Mouse (Mus musculus): ENCODE results near the gene Sbf1. TPM values are rescaled to one million over a fixed set of nuclear protein-coding genes. Genes with fewer than 3 reads are reported as not detected.

The Sbf1 gene
- polyA plus RNA-seq, 1 experiment from 2014 or later: 93.2 TPM

DNA sequence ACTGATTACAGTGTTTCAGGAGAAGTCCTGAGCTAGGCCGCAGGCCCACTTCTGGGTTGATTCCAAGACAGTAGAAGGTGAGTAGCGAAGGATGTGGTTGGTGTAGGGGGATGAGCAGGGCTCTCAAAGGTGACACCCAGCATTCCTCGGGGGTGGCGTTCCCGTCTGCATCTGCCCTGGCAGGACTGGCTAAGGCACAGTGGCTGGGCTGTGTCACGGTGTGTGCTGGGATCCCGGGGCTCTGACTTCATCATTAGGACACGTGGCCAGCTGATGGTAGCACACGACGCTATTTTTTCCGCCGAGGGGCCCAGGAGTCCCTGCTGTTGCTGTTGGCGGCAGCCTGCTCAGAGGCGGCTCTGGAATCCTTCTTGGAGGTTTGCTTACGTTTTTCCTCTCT lies 36.2 kb upstream of the Sbf1 start:
- Histone ChIP-seq H3K9me3 (ENCODE audit: control insufficient read depth, low read length) (no peaks in the 10 kb centered on the region), H3K4me2 (ENCODE audit: low read length) (no peak overlapping the region), H3K4me1 (ENCODE audit: control insufficient read depth, insufficient read depth, low read depth, low read length) (peaks cover 10% of the 10 kb centered on the region), H3K27ac (ENCODE audit: low read depth, low read length) (no peak overlapping the region), H3K27me3 (replicated peaks; ENCODE audit: control insufficient read depth, insufficient read depth, low read length) (no peaks in the 10 kb centered on the region), H3K36me3 (ENCODE audit: control insufficient read depth, insufficient read depth, low read length) (peaks cover 25% of the 10 kb centered on the region), H3K4me3 (ENCODE audit: low read length) (no peak overlapping the region), H3K9ac (ENCODE audit: low read depth, low read length) (no peak overlapping the region)
- no peak for ATAC-seq
- 90% methylated on average over 15 of the region's 15 CpGs for WGBS

DNA sequence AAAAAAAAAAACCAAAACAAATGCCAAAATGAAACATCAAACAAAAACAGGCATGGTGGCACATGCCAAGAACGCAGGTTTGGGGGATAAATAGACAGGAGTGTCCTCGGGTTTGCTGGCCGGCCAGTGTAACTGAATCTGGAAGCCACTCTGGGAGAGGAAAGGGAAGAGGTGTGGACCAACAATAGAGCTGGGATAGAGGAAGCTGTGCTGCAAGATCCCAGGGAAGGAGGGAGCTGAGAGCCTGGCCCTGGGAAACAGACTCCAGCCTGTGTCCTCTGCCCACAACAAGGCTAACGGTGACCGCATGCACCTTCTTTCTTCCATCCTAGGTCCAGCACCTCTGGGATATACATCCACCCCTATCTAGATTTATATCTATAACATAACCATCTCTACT lies 35.3 kb upstream of the Sbf1 start:
- WGBS: 83% methylated on average over 5 of the region's 5 CpGs
- Histone ChIP-seq H3K9me3 (ENCODE audit: control insufficient read depth, low read length) (no peaks in the 10 kb centered on the region), H3K9ac (ENCODE audit: low read depth, low read length) (no peak overlapping the region), H3K36me3 (ENCODE audit: control insufficient read depth, insufficient read depth, low read length) (peaks cover 25% of the 10 kb centered on the region), H3K4me3 (ENCODE audit: low read length) (no peak overlapping the region), H3K4me1 (ENCODE audit: control insufficient read depth, insufficient read depth, low read depth, low read length) (peaks cover 10% of the 10 kb centered on the region), H3K27ac (ENCODE audit: low read depth, low read length) (no peak overlapping the region), H3K27me3 (replicated peaks; ENCODE audit: control insufficient read depth, insufficient read depth, low read length) (no peaks in the 10 kb centered on the region), H3K4me2 (ENCODE audit: low read length) (no peak overlapping the region)
- no peak for ATAC-seq

DNA sequence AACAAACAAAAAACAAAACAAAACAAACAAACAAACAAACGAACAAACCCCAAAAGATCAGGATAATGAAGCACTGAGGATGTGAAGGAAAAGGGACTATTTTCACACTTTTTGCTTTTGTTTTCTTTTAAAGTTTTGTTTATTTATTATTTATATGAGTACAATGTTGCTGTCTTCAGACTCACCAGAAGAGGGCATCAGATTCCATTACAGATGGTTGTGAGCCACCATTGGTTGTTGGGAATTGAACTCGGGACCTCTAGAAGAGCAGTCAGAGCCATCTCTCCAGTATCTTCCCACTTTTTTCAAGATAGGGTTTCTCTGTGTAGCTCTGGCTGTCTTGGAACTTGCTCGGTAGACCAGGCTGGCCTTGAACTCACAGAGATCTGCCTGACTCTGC lies 28.2 kb upstream of the Sbf1 start:
- no peak overlapping the region for H3K4me3 ChIP-seq (ENCODE audit: low read length)
- H3K27ac ChIP-seq (ENCODE audit: low read depth, low read length): no peak overlapping the region
- no peak for ATAC-seq
- H3K9ac ChIP-seq (ENCODE audit: low read depth, low read length): no peak overlapping the region
- no peaks in the 10 kb centered on the region for H3K36me3 ChIP-seq (ENCODE audit: control insufficient read depth, insufficient read depth, low read length)
- no peak overlapping the region for H3K4me2 ChIP-seq (ENCODE audit: low read length)
- 91% methylated on average over 3 of the region's 3 CpGs for WGBS
- H3K4me1 ChIP-seq (ENCODE audit: control insufficient read depth, insufficient read depth, low read depth, low read length): no peaks in the 10 kb centered on the region
- H3K27me3 ChIP-seq (replicated peaks; ENCODE audit: control insufficient read depth, insufficient read depth, low read length): no peaks in the 10 kb centered on the region
- H3K9me3 ChIP-seq (ENCODE audit: control insufficient read depth, low read length): no peaks in the 10 kb centered on the region

DNA sequence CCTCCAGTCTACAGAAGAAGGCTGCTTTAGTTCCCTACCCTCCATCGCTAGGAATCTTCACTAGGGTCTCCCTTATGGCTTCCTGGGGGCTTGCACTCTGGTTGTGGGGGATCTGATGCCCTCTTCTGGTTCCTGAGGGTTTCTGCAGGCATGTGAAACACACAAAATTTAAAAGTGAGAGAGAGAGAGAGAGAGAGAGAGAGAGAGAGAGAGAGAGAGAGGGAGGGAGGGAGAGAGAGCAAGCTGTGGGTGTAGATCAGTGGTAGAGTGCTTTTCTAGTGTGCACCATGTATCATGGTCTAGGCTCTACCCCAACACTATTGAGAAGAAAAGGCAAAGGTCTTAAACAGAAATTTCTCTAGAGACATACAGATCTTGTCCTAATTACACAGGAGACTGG lies 26.6 kb upstream of the Sbf1 start:
- 45% methylated on average over 1 of the region's 1 CpGs for WGBS
- Histone ChIP-seq H3K4me3 (ENCODE audit: low read length) (no peak overlapping the region), H3K27me3 (replicated peaks; ENCODE audit: control insufficient read depth, insufficient read depth, low read length) (no peaks in the 10 kb centered on the region), H3K4me2 (ENCODE audit: low read length) (no peak overlapping the region), H3K9ac (ENCODE audit: low read depth, low read length) (no peak overlapping the region), H3K36me3 (ENCODE audit: control insufficient read depth, insufficient read depth, low read length) (no peaks in the 10 kb centered on the region), H3K9me3 (ENCODE audit: control insufficient read depth, low read length) (no peaks in the 10 kb centered on the region), H3K27ac (ENCODE audit: low read depth, low read length) (no peak overlapping the region), H3K4me1 (ENCODE audit: control insufficient read depth, insufficient read depth, low read depth, low read length) (no peaks in the 10 kb centered on the region)
- ATAC-seq: no peak

DNA sequence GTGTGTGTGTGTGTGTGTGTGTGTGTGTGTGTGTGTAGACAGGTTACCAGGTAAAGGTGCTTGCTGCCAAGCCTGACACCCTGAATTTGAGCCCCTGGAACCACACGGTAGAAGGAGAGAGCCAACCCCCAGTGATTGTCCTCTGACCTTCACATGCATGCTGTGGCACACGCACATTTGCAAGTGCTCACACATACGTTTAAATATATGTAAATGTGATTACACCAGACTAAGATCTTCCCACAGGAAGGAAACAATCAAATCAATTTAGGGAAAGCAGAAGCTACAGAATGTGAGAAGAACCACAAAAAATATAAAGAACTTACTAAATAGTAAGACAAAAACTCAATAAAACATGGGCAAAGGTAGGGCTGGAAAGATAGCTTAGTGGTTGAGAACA lies 25.0 kb upstream of the Sbf1 start:
- Histone ChIP-seq H3K4me2 (ENCODE audit: low read length) (no peak overlapping the region), H3K36me3 (ENCODE audit: control insufficient read depth, insufficient read depth, low read length) (no peaks in the 10 kb centered on the region), H3K9me3 (ENCODE audit: control insufficient read depth, low read length) (no peaks in the 10 kb centered on the region), H3K27ac (ENCODE audit: low read depth, low read length) (no peak overlapping the region), H3K27me3 (replicated peaks; ENCODE audit: control insufficient read depth, insufficient read depth, low read length) (no peaks in the 10 kb centered on the region), H3K4me1 (ENCODE audit: control insufficient read depth, insufficient read depth, low read depth, low read length) (no peaks in the 10 kb centered on the region), H3K4me3 (ENCODE audit: low read length) (no peak overlapping the region), H3K9ac (ENCODE audit: low read depth, low read length) (no peak overlapping the region)
- 89% methylated on average over 3 of the region's 3 CpGs for WGBS
- no peak for ATAC-seq

DNA sequence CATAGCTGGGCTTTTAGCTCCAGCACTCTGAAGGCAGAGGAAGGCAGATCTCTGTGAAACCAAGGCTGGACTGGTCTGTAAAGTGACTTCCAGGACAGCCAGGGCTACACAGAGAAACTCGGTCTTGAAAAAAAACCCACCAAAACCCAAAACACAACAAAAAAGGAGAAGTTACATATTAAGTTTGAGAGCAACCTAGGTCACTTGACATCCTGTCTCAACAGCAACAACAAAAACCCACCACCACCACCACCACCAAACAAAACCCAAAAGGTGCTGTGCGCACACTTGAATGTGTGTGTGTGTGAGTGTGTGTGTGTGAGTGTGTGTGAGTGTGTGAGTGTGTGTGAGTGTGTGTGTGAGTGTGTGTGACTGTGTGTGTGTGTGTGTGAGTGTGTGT lies 24.6 kb upstream of the Sbf1 start:
- no peaks in the 10 kb centered on the region for H3K36me3 ChIP-seq (ENCODE audit: control insufficient read depth, insufficient read depth, low read length)
- no peak for ATAC-seq
- no peak overlapping the region for H3K4me2 ChIP-seq (ENCODE audit: low read length)
- H3K4me3 ChIP-seq (ENCODE audit: low read length): no peak overlapping the region
- H3K27me3 ChIP-seq (replicated peaks; ENCODE audit: control insufficient read depth, insufficient read depth, low read length): no peaks in the 10 kb centered on the region
- H3K4me1 ChIP-seq (ENCODE audit: control insufficient read depth, insufficient read depth, low read depth, low read length): no peaks in the 10 kb centered on the region
- H3K27ac ChIP-seq (ENCODE audit: low read depth, low read length): no peak overlapping the region
- H3K9me3 ChIP-seq (ENCODE audit: control insufficient read depth, low read length): no peaks in the 10 kb centered on the region
- no peak overlapping the region for H3K9ac ChIP-seq (ENCODE audit: low read depth, low read length)
- WGBS: 92% methylated on average over 2 of the region's 2 CpGs

DNA sequence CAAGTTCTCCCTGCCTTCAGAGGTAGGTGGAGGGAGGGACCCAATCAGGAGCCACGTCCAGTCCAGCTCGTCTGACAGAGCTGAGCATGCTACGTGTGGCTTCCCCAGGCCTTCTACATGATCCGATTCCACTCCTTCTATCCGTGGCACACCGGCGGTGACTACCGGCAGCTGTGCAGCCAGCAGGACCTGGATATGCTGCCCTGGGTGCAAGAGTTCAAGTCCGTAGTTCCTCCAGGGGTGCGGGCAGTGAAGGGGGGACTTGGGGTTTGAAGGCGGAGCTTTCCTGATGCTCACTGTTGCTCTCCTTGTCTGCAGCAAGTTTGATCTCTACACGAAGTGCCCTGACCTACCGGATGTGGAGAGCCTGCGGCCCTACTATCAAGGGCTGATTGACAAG lies 21.3 kb upstream of the Sbf1 start:
- no peak for ATAC-seq
- Histone ChIP-seq H3K4me2 (ENCODE audit: low read length) (no peak overlapping the region), H3K36me3 (ENCODE audit: control insufficient read depth, insufficient read depth, low read length) (no peaks in the 10 kb centered on the region), H3K4me3 (ENCODE audit: low read length) (no peak overlapping the region), H3K27me3 (replicated peaks; ENCODE audit: control insufficient read depth, insufficient read depth, low read length) (no peaks in the 10 kb centered on the region), H3K9ac (ENCODE audit: low read depth, low read length) (no peak overlapping the region), H3K9me3 (ENCODE audit: control insufficient read depth, low read length) (no peaks in the 10 kb centered on the region), H3K4me1 (ENCODE audit: control insufficient read depth, insufficient read depth, low read depth, low read length) (no peaks in the 10 kb centered on the region), H3K27ac (ENCODE audit: low read depth, low read length) (no peak overlapping the region)
- 93% methylated on average over 14 of the region's 14 CpGs for WGBS

DNA sequence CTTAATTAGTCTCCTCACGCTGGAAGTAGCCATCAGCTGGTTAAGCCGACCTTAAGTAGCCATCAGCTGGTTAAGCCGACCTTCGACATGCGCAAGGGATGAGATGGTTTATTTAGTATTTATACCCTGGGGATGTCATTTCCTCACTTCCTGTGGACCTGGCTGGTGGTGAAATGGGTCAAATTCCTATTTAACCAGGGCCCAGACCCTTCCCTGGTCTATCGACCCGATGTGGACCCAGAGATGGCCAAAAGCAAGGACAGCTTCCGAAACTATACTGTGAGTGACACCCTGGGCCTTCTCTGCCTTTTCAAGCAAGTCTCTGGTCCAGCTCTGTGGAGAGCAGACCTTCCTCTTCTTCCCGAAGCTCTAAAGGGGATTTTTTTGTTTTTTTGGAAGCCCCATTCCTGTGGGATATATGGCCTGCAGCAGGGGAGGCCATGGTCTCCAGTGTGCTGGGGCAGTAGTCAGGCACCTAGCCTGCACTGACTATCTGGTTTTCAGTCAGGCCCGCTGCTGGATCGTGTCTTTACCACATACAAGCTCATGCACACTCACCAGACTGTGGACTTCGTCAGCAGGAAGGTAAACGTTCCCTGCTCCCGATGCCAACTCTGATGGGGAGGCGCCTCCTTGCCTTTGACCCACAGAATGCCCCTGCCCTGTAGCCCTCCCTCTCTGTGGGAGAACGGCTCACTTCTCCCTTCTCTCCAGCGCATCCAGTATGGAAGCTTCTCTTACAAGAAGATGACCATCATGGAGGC lies 19.8 kb upstream of the Sbf1 start:
- no peak overlapping the region for H3K27ac ChIP-seq (ENCODE audit: low read depth, low read length)
- ATAC-seq: no peak
- no peak overlapping the region for H3K9ac ChIP-seq (ENCODE audit: low read depth, low read length)
- no peaks in the 10 kb centered on the region for H3K36me3 ChIP-seq (ENCODE audit: control insufficient read depth, insufficient read depth, low read length)
- WGBS: 86% methylated on average over 17 of the region's 17 CpGs
- no peaks in the 10 kb centered on the region for H3K9me3 ChIP-seq (ENCODE audit: control insufficient read depth, low read length)
- no peaks in the 10 kb centered on the region for H3K27me3 ChIP-seq (replicated peaks; ENCODE audit: control insufficient read depth, insufficient read depth, low read length)
- no peak overlapping the region for H3K4me3 ChIP-seq (ENCODE audit: low read length)
- no peaks in the 10 kb centered on the region for H3K4me1 ChIP-seq (ENCODE audit: control insufficient read depth, insufficient read depth, low read depth, low read length)
- H3K4me2 ChIP-seq (ENCODE audit: low read length): no peak overlapping the region

DNA sequence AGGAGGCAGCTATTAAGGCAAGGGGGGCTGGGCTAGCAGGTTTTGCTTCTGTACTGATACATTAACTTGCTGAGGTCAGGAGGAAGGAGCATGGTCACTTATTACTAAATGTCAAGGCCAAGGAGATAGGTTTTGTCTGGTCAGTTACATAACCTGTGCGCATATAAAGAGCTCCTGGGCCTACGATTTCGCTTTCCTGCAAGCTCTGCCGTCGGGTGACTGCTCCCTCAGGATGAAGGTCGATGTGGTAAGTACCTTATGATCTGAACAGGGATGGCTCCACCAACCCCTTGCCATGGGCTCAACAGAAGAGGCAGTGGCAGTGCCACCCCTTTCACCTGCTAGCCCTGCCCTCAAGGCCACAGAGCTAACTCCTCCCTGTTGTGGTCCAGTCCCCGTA lies 19.2 kb upstream of the Sbf1 start, which contains the start of gene Miox:
Miox (plus strand) TSS at position 128 of the 400 bp plus-strand sequence.
- WGBS: 91% methylated on average over 7 of the region's 7 CpGs
- no peaks in the 10 kb centered on the region for H3K4me1 ChIP-seq (ENCODE audit: control insufficient read depth, insufficient read depth, low read depth, low read length)
- H3K9me3 ChIP-seq (ENCODE audit: control insufficient read depth, low read length): no peaks in the 10 kb centered on the region
- no peak within 1 kb of the TSS for H3K9ac ChIP-seq (ENCODE audit: low read depth, low read length)
- H3K27ac ChIP-seq (ENCODE audit: low read depth, low read length): no peak within 1 kb of the TSS
- no peaks in the 10 kb centered on the region for H3K36me3 ChIP-seq (ENCODE audit: control insufficient read depth, insufficient read depth, low read length)
- no peaks in the 10 kb centered on the region for H3K27me3 ChIP-seq (replicated peaks; ENCODE audit: control insufficient read depth, insufficient read depth, low read length)
- no peak within 1 kb of the TSS for H3K4me3 ChIP-seq (ENCODE audit: low read length)
- no peak within 1 kb of the TSS for H3K4me2 ChIP-seq (ENCODE audit: low read length)
- ATAC-seq: no peak
